Mouse (Mus musculus) forebrain, embryonic 12.5 days (tissue): Measurements from ENCODE around the gene Grik3. TPM values are rescaled to one million over a fixed set of nuclear protein-coding genes. Genes with fewer than 3 reads are reported as not detected.

Experiments used
- ATAC-seq: fragments of 200-750 bp; cut with Nextera tagmentation; 2 replicates; pipeline ENCODE4 v1.8.0; 2017; ENCODE audit warnings: moderate TSS enrichment; ENCODE audit not compliant: low FRiP score
- H3K27ac ChIP-seq: fragments of 300-500 bp; sonication (generic); 2 replicates; pipeline ENCODE4 v1.5.1; 2016; ENCODE audit warnings: mild to moderate bottlenecking
- H3K27me3 ChIP-seq: fragments of 300-500 bp; sonication (generic); 2 replicates; pipeline ENCODE4 v1.6.1; 2016; ENCODE audit warnings: mild to moderate bottlenecking
- H3K36me3 ChIP-seq: fragments of 300-500 bp; sonication (generic); replicated peaks from 2 replicates; pipeline ENCODE4 v1.6.1; 2016; ENCODE audit warnings: mild to moderate bottlenecking
- H3K4me1 ChIP-seq: fragments of 300-500 bp; sonication (generic); 2 replicates; pipeline ENCODE4 v1.6.1; 2016
- H3K4me2 ChIP-seq: fragments of 300-500 bp; sonication (generic); 2 replicates; pipeline ENCODE4 v1.6.1; 2016; ENCODE audit warnings: mild to moderate bottlenecking, moderate library complexity
- H3K4me3 ChIP-seq: fragments of 300-500 bp; sonication (generic); replicated peaks from 2 replicates; pipeline ENCODE4 v1.5.1; 2016; ENCODE audit warnings: mild to moderate bottlenecking
- H3K9ac ChIP-seq: fragments of 300-500 bp; sonication (generic); 2 replicates; pipeline ENCODE4 v1.6.1; 2016; ENCODE audit warnings: mild to moderate bottlenecking
- H3K9me3 ChIP-seq: fragments of 300-500 bp; sonication (generic); 2 replicates; pipeline ENCODE4 v1.6.1; 2016
- WGBS: fragments of 180-500 bp; shearing (Covaris S2); methylation state at CpG from one replicate; pipeline ENCODE4 v1.1.7; 2016; 5-methylcytosine and 5-hydroxymethylcytosine counted together
- polyA plus RNA-seq: library from polyadenylated mRNA; unstranded; fragments of >200 nt; fragmentation: Nextera tagmentation; extraction: Ambion mirVana; gene quantifications from 2 replicates; pipeline ENCODE4 v1.2.1, GENCODE M21; 2016

Grik3 gene
- polyA plus RNA-seq, 1 experiment from 2014 or later, result 2.8 TPM

DNA sequence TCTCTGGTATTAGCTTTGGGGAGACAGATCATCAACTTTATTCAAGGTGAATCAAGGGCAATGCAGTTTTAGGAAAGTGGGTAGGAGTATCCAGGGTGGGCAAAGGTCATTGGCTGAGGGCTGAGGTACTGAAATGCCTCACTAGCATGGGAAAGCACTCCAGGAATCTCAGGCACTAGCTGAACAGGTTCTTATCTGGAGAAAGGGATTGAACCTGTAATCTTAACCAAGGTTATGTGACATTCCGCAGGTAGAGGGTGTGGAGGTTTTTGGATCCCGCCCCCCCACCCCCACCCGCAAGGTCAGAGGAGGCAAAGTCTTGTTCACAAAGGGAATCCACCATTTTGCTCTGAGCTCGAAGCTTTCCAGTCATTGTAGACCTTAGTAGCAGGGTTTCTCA is 93.4 kb downstream of the Grik3 start:
- Histone ChIP-seq H3K27ac (no peak overlapping the region), H3K9ac (no peak overlapping the region), H3K27me3 (peaks cover 61% of the 10 kb centered on the region), H3K9me3 (no peaks in the 10 kb centered on the region), H3K4me1 (peaks cover 29% of the 10 kb centered on the region), H3K36me3 (no peaks in the 10 kb centered on the region), H3K4me2 (no peak overlapping the region), H3K4me3 (no peak overlapping the region)
- WGBS, result 86% methylated on average over 4 of the region's 4 CpGs
- ATAC-seq, result no peak

DNA sequence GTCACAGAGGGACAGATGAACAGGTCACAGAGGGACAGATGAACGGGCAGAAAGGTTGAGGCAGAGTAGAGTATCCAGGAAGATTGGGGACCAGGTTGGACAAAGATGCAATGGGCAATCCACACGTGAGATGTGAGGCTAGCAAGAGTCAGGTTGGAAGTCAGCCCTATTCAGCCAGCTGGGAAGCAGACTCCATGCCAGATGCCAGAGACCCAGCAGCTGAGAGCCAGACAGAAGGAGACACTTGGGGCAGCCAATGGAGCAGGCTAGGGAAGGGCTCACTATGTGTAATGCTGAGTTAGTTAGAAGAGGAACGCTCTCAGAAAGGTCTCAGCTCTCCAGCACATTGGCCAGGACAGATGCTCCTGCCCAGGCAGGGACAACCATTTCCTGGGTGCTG is 94.2 kb downstream of the Grik3 start:
- Histone ChIP-seq H3K36me3 (no peaks in the 10 kb centered on the region), H3K9me3 (no peaks in the 10 kb centered on the region), H3K4me3 (no peak overlapping the region), H3K9ac (no peak overlapping the region), H3K27me3 (peaks cover 68% of the 10 kb centered on the region), H3K27ac (no peak overlapping the region), H3K4me2 (no peak overlapping the region), H3K4me1 (peaks cover 31% of the 10 kb centered on the region)
- 84% methylated on average over 3 of the region's 3 CpGs for WGBS
- no peak for ATAC-seq

DNA sequence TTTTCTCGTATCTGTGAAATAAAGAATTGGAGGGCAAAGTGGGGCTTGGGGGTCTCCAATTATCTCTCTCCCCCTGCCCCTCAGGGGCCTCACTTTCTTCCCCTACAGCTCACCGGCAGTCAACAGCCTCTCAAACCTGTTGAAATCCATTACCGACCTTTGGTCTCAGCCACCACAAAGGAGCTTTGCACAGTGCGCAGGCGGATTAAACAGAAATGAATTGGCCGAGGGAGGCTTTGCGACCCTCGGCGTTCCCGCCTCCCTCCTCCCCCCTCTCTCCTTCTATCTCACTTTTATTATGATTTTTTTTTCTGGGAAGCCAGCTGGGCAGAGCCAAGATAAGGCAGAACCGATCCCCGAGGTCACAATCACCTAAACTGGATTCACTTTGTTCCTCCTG is 97.1 kb downstream of the Grik3 start:
- no peak overlapping the region; the same call in 1 of the 2 replicates for H3K27ac ChIP-seq
- 3% methylated on average over 12 of the region's 12 CpGs for WGBS
- peaks cover 55% of the 10 kb centered on the region for H3K4me1 ChIP-seq
- peak overlapping the region; percentile 13; the same call in 1 of the 2 replicates for H3K4me3 ChIP-seq
- no peaks in the 10 kb centered on the region for H3K9me3 ChIP-seq
- H3K9ac ChIP-seq, result 0 out of 2 replicates have a peak overlapping the region, but pooled peaks have one; percentile 25
- no peak for ATAC-seq
- peak overlapping the region; percentile 42 for H3K4me2 ChIP-seq
- peaks cover 76% of the 10 kb centered on the region for H3K27me3 ChIP-seq
- no peaks in the 10 kb centered on the region for H3K36me3 ChIP-seq

- ATAC-seq, result peak; percentile 70; the same call in 1 of the 2 replicates
- Histone ChIP-seq H3K4me2 (no peak overlapping the region; the same call in 1 of the 2 replicates), H3K4me3 (no peak overlapping the region), H3K27me3 (peaks cover 85% of the 10 kb centered on the region), H3K9ac (no peak overlapping the region), H3K4me1 (peaks cover 58% of the 10 kb centered on the region), H3K27ac (no peak overlapping the region), H3K9me3 (no peaks in the 10 kb centered on the region), H3K36me3 (no peaks in the 10 kb centered on the region)
- 15% methylated on average over 14 of the region's 14 CpGs for WGBS
Measured at GRCm38 (mm10) chr4:125590241-125590919, 99.9 kb downstream of the Grik3 start.

DNA sequence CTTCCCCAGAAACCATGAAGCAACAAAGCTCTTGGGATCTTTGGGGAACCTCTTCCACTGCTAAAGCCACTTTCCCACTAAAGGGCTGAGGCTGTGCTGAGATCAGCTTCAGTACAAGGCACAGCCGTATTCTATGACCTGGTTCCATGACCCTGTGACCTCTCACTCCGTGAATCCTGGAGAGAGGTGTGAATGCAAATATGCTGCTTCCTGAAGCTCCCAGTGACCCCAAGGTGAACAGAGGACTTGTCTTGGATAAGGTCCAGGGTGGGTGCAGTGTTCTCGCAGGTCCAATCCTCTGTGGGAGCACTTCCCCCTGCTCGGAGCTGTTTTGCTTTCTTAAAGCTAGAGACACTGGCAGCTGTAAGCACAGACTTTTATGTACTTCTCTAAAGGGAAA is 102.2 kb downstream of the Grik3 start:
- H3K4me2 ChIP-seq, result no peak overlapping the region

DNA sequence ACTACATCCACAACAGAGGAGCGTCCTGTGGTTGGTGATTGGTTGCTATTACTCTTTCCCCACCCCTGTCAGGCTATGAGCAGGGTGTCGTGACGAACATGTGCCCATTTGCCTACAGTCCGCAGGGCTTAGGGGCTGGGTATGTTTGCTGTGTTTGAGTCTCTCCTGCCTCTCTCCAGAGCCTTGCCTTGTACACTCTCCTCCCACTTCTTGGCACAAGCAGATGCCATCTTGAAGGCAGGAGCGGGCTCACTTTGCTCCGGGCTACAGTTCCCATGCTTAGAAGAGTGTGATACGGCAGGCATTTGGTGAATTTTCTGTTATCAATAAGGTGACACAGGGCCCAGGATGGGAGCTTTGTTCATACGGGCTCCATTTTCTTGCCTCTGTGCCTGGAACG is 104.5 kb downstream of the Grik3 start:
- no peaks in the 10 kb centered on the region for H3K36me3 ChIP-seq
- peaks cover 56% of the 10 kb centered on the region for H3K27me3 ChIP-seq
- H3K27ac ChIP-seq, result no peak overlapping the region
- peaks cover 44% of the 10 kb centered on the region for H3K4me1 ChIP-seq
- ATAC-seq, result no peak
- no peak overlapping the region for H3K9ac ChIP-seq
- WGBS, result 88% methylated on average over 9 of the region's 9 CpGs
- H3K9me3 ChIP-seq, result no peaks in the 10 kb centered on the region
- H3K4me2 ChIP-seq, result no peak overlapping the region
- no peak overlapping the region for H3K4me3 ChIP-seq

More for the DNA sequence above, 102.2 kb downstream of the Grik3 start:
- Histone ChIP-seq H3K27ac (no peak overlapping the region), H3K27me3 (peaks cover 77% of the 10 kb centered on the region), H3K36me3 (no peaks in the 10 kb centered on the region), H3K9me3 (no peaks in the 10 kb centered on the region), H3K4me3 (no peak overlapping the region), H3K9ac (no peak overlapping the region), H3K4me1 (peaks cover 58% of the 10 kb centered on the region)
- ATAC-seq, result no peak
- WGBS, result 48% methylated on average over 4 of the region's 4 CpGs

GRCm38 (mm10) chr4:125598677-125599076 is 108.2 kb downstream of the Grik3 start:
- no peak overlapping the region for H3K9ac ChIP-seq
- no peak overlapping the region for H3K27ac ChIP-seq
- no peak overlapping the region for H3K4me2 ChIP-seq
- ATAC-seq, result no peak
- no peaks in the 10 kb centered on the region for H3K9me3 ChIP-seq
- WGBS, result 50% methylated on average over 10 of the region's 10 CpGs
- no peak overlapping the region for H3K4me3 ChIP-seq
- H3K27me3 ChIP-seq, result peaks cover 56% of the 10 kb centered on the region
- no peaks in the 10 kb centered on the region for H3K36me3 ChIP-seq
- peaks cover 20% of the 10 kb centered on the region for H3K4me1 ChIP-seq

DNA sequence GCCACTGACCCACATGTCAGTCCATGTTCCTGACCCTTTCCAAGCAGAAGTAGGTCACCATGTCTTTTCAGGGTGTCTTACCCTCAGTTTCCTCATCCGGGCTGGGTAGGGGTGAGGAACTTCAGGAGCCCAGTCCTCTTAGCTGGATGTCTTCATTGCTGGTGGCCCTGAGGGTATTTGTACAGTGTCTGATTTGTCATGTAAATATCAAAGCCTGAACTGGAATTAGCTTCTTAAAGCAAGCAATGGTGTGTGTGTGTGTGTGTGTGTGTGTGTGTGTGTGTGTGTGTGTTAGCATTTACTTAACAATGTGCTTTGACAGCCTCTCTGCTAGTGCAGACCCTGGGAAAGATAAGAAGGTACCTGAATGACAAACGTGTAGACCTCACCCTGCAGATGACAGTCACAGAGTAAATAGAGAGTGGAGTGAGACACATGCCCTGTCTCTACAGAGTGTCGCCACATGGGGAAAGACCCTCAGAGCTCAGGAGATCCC is 109.1 kb downstream of the Grik3 start:
- H3K27me3 ChIP-seq, result peaks cover 48% of the 10 kb centered on the region
- WGBS, result 69% methylated on average over 3 of the region's 3 CpGs
- H3K4me1 ChIP-seq, result peaks cover 20% of the 10 kb centered on the region
- no peak overlapping the region for H3K27ac ChIP-seq
- no peaks in the 10 kb centered on the region for H3K9me3 ChIP-seq
- no peak for ATAC-seq
- no peak overlapping the region for H3K9ac ChIP-seq
- H3K4me3 ChIP-seq, result no peak overlapping the region
- H3K4me2 ChIP-seq, result no peak overlapping the region
- no peaks in the 10 kb centered on the region for H3K36me3 ChIP-seq

DNA sequence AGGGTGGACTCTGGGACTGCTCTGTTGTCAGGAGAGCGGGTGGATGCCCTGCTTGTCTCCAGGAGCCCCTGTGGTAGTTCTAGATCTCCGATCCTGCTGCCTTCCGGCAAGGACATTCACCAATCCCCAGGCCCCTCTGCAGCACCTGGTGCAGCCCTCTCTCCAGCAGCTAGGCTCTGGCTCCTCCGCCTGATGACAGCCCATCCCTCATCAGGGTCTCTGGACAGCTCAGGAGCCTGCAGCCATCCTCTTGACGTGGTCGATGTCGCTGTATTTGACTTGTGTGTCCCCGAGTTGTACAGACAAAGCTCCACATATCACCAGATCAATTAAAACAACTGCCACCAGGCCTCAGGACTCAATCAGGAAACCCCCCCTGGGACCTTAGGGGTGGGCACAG is 110.1 kb downstream of the Grik3 start:
- H3K27ac ChIP-seq, result no peak overlapping the region
- H3K9ac ChIP-seq, result no peak overlapping the region
- H3K4me1 ChIP-seq, result peaks cover 20% of the 10 kb centered on the region
- H3K4me3 ChIP-seq, result no peak overlapping the region
- no peaks in the 10 kb centered on the region for H3K36me3 ChIP-seq
- WGBS, result 80% methylated on average over 8 of the region's 8 CpGs
- no peak for ATAC-seq
- H3K9me3 ChIP-seq, result no peaks in the 10 kb centered on the region; the same call in 1 of the 2 replicates
- H3K27me3 ChIP-seq, result peaks cover 37% of the 10 kb centered on the region
- H3K4me2 ChIP-seq, result no peak overlapping the region

- ATAC-seq, result no peak
- 65% methylated on average over 3 of the region's 3 CpGs for WGBS
Measured at GRCm38 (mm10) chr4:125601301-125601700, 110.8 kb downstream of the Grik3 start.

GRCm38 (mm10) chr4:125604494-125604893 is 114.0 kb downstream of the Grik3 start:
- peaks cover 7% of the 10 kb centered on the region; the same call in 1 of the 2 replicates for H3K4me1 ChIP-seq
- H3K27ac ChIP-seq, result no peak overlapping the region
- H3K9me3 ChIP-seq, result no peaks in the 10 kb centered on the region; the same call in 1 of the 2 replicates
- peak; percentile 41; the same call in 1 of the 2 replicates for ATAC-seq
- H3K27me3 ChIP-seq, result peaks cover 32% of the 10 kb centered on the region
- WGBS, result 47% methylated on average over 7 of the region's 7 CpGs
- no peaks in the 10 kb centered on the region for H3K36me3 ChIP-seq
- no peak overlapping the region for H3K4me2 ChIP-seq
- no peak overlapping the region for H3K4me3 ChIP-seq
- no peak overlapping the region for H3K9ac ChIP-seq

More at GRCm38 (mm10) chr4:125601301-125601700, 110.8 kb downstream of the Grik3 start:
- Histone ChIP-seq H3K27ac (no peak overlapping the region), H3K9ac (no peak overlapping the region), H3K27me3 (peaks cover 33% of the 10 kb centered on the region), H3K9me3 (no peaks in the 10 kb centered on the region; the same call in 1 of the 2 replicates), H3K4me2 (no peak overlapping the region), H3K36me3 (no peaks in the 10 kb centered on the region), H3K4me3 (no peak overlapping the region), H3K4me1 (peaks cover 16% of the 10 kb centered on the region)

GRCm38 (mm10) chr4:125606147-125606546 is 115.6 kb downstream of the Grik3 start:
- no peak for ATAC-seq
- H3K9ac ChIP-seq, result no peak overlapping the region

More at GRCm38 (mm10) chr4:125606147-125606546, 115.6 kb downstream of the Grik3 start:
- H3K4me1 ChIP-seq, result peaks cover 10% of the 10 kb centered on the region; the same call in 1 of the 2 replicates
- H3K27me3 ChIP-seq, result peaks cover 30% of the 10 kb centered on the region
- no peak overlapping the region for H3K27ac ChIP-seq
- 84% methylated on average over 6 of the region's 6 CpGs for WGBS
- H3K36me3 ChIP-seq, result no peaks in the 10 kb centered on the region
- H3K4me2 ChIP-seq, result no peak overlapping the region
- H3K4me3 ChIP-seq, result no peak overlapping the region
- H3K9me3 ChIP-seq, result no peaks in the 10 kb centered on the region; the same call in 1 of the 2 replicates
